Mouse (Mus musculus) lung, postnatal 0 days (tissue): ENCODE data around the gene Vgll4. TPM values are rescaled to one million over a fixed set of nuclear protein-coding genes. Genes with fewer than 3 reads are reported as not detected.
A peak's percentile ranks its signal among the peaks of the same experiment; 100 is the strongest.

Experiments used
- ATAC-seq: fragments of 200-750 bp; cut with Nextera tagmentation; 2 replicates; pipeline ENCODE4 v1.8.0; 2017; ENCODE audit warnings: moderate library complexity
- DNase-seq: peaks from one replicate; pipeline ENCODE4 v3.0.0-alpha.2; 2016; ENCODE audit warnings: low spot score
- H3K27ac ChIP-seq: fragments of 300-500 bp; sonication (generic); 2 replicates; pipeline ENCODE4 v1.5.1; 2014; ENCODE audit warnings: antibody characterized with exemption, mild to moderate bottlenecking, low read length, mixed read lengths
- H3K27me3 ChIP-seq: fragments of 300-500 bp; sonication (generic); replicated peaks from 2 replicates; pipeline ENCODE4 v1.6.1; 2014; ENCODE audit warnings: low read length, mixed read lengths; ENCODE audit not compliant: insufficient read depth
- H3K36me3 ChIP-seq: fragments of 300-500 bp; sonication (generic); 2 replicates; pipeline ENCODE4 v1.6.1; 2014; ENCODE audit warnings: low read length, mixed read lengths; ENCODE audit not compliant: insufficient read depth
- H3K4me1 ChIP-seq: fragments of 300-500 bp; sonication (generic); 2 replicates; pipeline ENCODE4 v1.6.1; 2014; ENCODE audit warnings: antibody characterized with exemption, low read depth, low read length, mixed read lengths; ENCODE audit not compliant: insufficient read depth
- H3K4me2 ChIP-seq: fragments of 300-500 bp; sonication (generic); replicated peaks from 2 replicates; pipeline ENCODE4 v1.6.1; 2014; ENCODE audit warnings: low read depth, mild to moderate bottlenecking, low read length, moderate library complexity, mixed read lengths
- H3K4me3 ChIP-seq: fragments of 300-500 bp; sonication (generic); 2 replicates; pipeline ENCODE4 v1.5.1; 2014; ENCODE audit warnings: low read depth, low read length
- H3K9ac ChIP-seq: fragments of 300-500 bp; sonication (generic); replicated peaks from 2 replicates; pipeline ENCODE4 v1.6.1; 2014; ENCODE audit warnings: low read depth, mild to moderate bottlenecking
- H3K9me3 ChIP-seq: fragments of 300-500 bp; sonication (generic); 2 replicates; pipeline ENCODE4 v1.6.1; 2016; ENCODE audit warnings: low read length, mixed read lengths
- CTCF ChIP-seq: IDR thresholded peaks from 2 replicates; pipeline ENCODE4 v1.5.1; 2016; ENCODE audit warnings: antibody characterized with exemption, mild to moderate bottlenecking
- EP300 ChIP-seq: IDR thresholded peaks from 2 replicates; pipeline ENCODE4 v1.6.1; 2016; ENCODE audit warnings: antibody characterized with exemption, mild to moderate bottlenecking, control low read depth
- WGBS: fragments of 180-500 bp; shearing (Covaris S2); extraction: QIAGEN DNeasy Blood & Tissue Kit; methylation state at CpG from one replicate; pipeline ENCODE4 v1.1.7; 2014; 5-methylcytosine and 5-hydroxymethylcytosine counted together
- polyA plus RNA-seq: library from polyadenylated mRNA; unstranded; fragments of >200 nt; fragmentation: Nextera tagmentation; extraction: Ambion mirVana; gene quantifications from 2 replicates; pipeline ENCODE4 v1.2.1, GENCODE M21; 2015

Gene Vgll4
- polyA plus RNA-seq, 1 experiment from 2014 or later: 104 TPM

DNA sequence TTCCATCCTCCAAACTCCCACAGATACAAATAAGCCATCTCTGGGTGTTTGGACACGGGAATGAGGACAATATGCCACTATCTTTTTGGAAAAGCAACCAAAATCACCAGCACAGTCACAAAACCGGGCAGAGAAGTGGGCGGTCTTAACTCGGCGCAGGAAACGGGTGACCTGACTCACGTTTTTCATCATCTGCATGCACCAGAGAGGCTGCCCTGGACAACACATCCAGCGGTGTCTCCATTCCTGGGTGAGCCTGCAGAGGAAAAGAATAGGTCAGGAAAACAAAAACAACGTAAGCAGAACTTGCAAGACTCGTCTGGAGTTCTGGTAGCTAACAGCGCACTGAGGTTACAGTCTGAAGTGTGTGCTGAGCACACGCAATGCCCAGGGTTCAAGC, 12.0 kb downstream of the Vgll4 start:
- Histone ChIP-seq H3K9ac (no peak overlapping the region), H3K4me2 (no peak overlapping the region), H3K9me3 (no peaks in the 10 kb centered on the region), H3K27me3 (no peaks in the 10 kb centered on the region), H3K4me1 (peaks cover 8% of the 10 kb centered on the region; the same call in 1 of the 2 replicates), H3K27ac (no peak overlapping the region), H3K4me3 (no peak overlapping the region), H3K36me3 (no peaks in the 10 kb centered on the region)
- ATAC-seq (no peak), DNase-seq (no peak)
- TF ChIP-seq CTCF: no peak
- no peak for TF ChIP-seq EP300
- 48% methylated on average over 12 of the region's 12 CpGs for WGBS

DNA sequence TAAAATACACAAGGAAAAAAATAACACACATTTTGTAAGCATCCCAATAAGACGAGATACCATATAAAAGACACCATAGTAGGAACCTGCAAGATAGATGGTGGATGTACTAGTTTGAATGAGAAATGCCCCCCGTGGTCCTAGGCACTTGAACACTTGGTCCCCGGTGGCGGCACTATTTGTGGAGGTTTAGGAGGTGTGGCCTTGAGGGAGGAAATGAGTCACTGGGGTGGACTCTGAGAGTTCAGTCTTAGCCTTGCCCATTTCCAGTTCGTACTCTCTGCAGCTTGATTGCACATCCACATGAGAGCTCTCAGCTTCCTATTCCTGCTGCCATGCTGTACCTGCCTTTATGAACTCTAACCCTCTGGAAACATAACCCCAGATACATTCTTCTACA, 15.3 kb downstream of the Vgll4 start:
- H3K27ac ChIP-seq: no peak overlapping the region
- H3K27me3 ChIP-seq: no peaks in the 10 kb centered on the region
- 61% methylated on average over 5 of the region's 5 CpGs for WGBS
- H3K4me2 ChIP-seq: no peak overlapping the region
- H3K9ac ChIP-seq: no peak overlapping the region
- H3K4me1 ChIP-seq: peaks cover 6% of the 10 kb centered on the region; the same call in 1 of the 2 replicates
- DNase-seq (no peak), ATAC-seq (no peak)
- H3K9me3 ChIP-seq: no peaks in the 10 kb centered on the region
- H3K4me3 ChIP-seq: no peak overlapping the region
- no peaks in the 10 kb centered on the region for H3K36me3 ChIP-seq
- TF ChIP-seq EP300 (no peak), CTCF (no peak)

DNA sequence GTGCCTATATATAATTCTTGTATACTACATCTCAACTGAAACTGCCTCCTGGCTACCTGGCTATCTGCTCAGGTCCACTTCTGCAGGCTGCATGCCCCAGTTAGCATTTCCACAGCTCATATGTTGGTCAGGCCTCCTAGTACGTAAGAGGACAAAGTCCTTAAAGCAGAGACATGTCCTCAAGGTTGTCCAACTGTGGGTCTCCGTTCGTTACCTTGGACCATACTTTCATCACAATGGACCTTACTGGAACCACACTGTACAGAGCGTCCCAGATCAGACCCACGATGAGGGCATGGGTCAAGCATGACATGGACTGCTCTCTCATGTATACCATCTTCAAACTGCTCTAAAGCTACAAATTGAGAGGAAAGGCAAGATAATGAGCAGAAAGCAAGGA, 16.2 kb downstream of the Vgll4 start:
- WGBS: 87% methylated on average over 5 of the region's 5 CpGs
- DNase-seq: no peak
- Histone ChIP-seq H3K4me1 (peaks cover 6% of the 10 kb centered on the region; the same call in 1 of the 2 replicates), H3K27ac (no peak overlapping the region), H3K4me3 (no peak overlapping the region), H3K27me3 (no peaks in the 10 kb centered on the region), H3K9ac (no peak overlapping the region), H3K4me2 (no peak overlapping the region), H3K9me3 (no peaks in the 10 kb centered on the region), H3K36me3 (no peaks in the 10 kb centered on the region)
- no peak for ATAC-seq
- TF ChIP-seq CTCF (no peak), EP300 (no peak)

DNA sequence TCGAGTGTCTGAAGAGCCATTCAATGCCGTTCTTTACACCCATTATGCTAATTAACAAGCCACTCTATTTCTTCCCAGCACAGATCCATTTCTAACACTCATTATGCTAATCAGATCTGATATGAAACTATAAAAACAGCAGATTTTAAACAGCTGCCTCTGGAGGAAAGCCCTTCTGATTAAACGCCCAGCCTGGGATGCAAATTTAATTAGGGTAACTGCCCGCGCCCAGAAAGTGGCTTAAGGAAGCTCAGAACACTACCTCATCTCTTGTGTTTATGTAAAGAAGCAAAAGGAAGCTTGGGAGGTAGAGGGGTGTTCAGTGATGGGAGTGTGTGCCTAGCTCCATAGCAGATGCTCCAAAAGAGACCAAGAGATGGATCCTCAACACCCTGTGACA, 17.4 kb downstream of the Vgll4 start:
- Histone ChIP-seq H3K9me3 (no peaks in the 10 kb centered on the region), H3K4me1 (no peaks in the 10 kb centered on the region; the same call in 1 of the 2 replicates), H3K4me3 (no peak overlapping the region), H3K27me3 (no peaks in the 10 kb centered on the region), H3K4me2 (no peak overlapping the region), H3K27ac (no peak overlapping the region), H3K36me3 (no peaks in the 10 kb centered on the region), H3K9ac (no peak overlapping the region)
- no peak for ATAC-seq
- WGBS: 54% methylated on average over 5 of the region's 5 CpGs
- TF ChIP-seq EP300 (no peak), CTCF (no peak)
- DNase-seq: no peak

DNA sequence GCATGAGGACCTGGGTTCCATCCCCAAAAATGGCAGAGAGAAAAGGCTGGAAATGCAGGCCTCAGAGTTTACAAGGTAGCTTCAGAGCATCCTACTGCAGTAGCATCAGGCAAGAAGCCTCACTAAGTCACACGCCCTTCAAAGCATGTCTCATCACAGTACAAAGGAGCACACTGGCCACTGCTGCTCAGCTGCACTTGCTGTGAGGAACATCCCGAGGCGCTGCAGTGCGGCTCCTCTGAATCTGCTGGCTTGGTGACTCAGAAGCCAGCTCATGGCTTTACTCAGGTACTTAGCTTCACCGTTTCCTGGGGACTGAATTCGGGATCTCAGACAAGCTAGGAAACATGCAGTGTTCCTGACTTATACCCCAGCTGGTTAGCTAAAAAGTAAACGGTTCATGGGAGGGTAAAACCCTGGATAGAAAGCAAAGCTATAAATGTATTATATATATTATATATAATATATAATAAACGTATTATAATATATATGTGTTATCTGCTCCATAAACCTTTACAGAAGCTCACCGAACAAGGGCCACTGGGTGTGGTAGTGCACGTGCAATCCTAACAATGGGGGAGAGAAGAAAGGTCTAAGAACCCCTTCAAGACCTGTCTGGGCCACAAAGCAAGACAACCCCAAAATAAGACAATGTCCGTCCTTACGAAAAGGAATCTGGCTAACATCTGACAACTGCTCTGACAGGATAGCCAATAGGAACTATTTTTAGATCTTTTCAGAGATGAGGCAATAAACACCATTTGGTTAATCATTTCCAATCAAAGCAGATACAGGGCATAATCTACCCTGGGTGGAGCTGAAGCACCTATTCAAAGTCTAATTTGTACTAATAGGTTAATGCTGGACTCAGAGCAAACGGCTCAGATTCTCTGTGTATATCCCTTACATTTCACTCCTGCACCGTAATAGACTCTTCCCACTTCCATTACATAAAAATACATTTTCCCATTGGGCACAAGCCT, 25.0 kb downstream of the Vgll4 start:
- no peak for DNase-seq
- ATAC-seq: no peak
- H3K9ac ChIP-seq: no peak overlapping the region
- WGBS: 83% methylated on average over 14 of the region's 14 CpGs
- H3K27me3 ChIP-seq: no peaks in the 10 kb centered on the region
- no peaks in the 10 kb centered on the region; the same call in 1 of the 2 replicates for H3K4me1 ChIP-seq
- H3K27ac ChIP-seq: no peak overlapping the region
- H3K9me3 ChIP-seq: no peaks in the 10 kb centered on the region
- no peak overlapping the region for H3K4me2 ChIP-seq
- H3K36me3 ChIP-seq: no peaks in the 10 kb centered on the region
- no peak overlapping the region for H3K4me3 ChIP-seq
- no peak for TF ChIP-seq EP300

DNA sequence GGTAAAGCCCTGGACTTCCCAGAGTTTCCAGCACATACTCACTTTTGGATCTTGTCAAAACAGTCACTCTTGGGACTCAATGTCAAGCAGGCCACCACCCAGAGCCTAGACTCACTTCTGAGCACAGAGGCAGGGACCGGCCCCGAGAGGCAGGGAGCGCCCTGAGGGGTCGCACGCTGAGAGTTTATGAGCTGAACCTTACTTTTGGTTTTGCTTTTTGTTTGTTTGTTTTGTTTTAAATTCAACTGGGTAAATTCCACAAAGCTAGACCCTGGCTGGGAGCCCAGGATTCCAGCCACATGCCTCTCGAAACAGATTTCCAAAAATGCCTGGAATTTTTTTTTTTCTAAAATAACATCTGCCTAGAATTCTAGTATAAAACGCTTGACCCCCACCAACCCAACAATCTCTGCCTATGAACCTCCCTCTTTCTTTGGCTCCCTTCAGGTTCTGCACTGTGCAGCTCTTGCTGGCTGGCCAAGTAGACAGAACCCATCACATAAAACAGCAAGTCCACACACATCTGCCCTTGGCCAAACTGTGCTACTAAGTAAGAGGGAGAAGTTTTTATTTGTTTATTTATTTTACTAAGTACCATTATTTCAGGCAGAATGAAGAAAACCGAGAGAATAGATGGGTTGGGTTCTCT, 28.5 kb downstream of the Vgll4 start:
- H3K9ac ChIP-seq: no peak overlapping the region
- 0 out of 2 replicates have a peak overlapping the region, but pooled peaks have one; percentile 23 for H3K27ac ChIP-seq
- ATAC-seq (no peak), DNase-seq (peak; percentile 43)
- H3K36me3 ChIP-seq: no peaks in the 10 kb centered on the region
- 26% methylated on average over 8 of the region's 8 CpGs for WGBS
- no peaks in the 10 kb centered on the region for H3K27me3 ChIP-seq
- no peak for TF ChIP-seq EP300
- no peak for TF ChIP-seq CTCF
- 0 out of 2 replicates have a peak overlapping the region, but pooled peaks have one; percentile 18 for H3K4me2 ChIP-seq
- H3K4me1 ChIP-seq: no peaks in the 10 kb centered on the region; the same call in 1 of the 2 replicates
- no peak overlapping the region for H3K4me3 ChIP-seq
- H3K9me3 ChIP-seq: no peaks in the 10 kb centered on the region
